Mouse (Mus musculus) 3134 (cell line): ENCODE measurements around the gene Fbxo27.
A peak's percentile ranks its signal among the peaks of the same experiment; 100 is the strongest.
"Not testable (repeated sequence)": the region's sequence is repeated elsewhere in the genome, so short reads cannot be mapped to it uniquely, and the experiment has no call there.

Experiments
- DNase-seq: peaks from one replicate; pipeline ENCODE4 v3.0.0-alpha.2; 2011; ENCODE audit warnings: low spot score; ENCODE audit not compliant: insufficient read length; ENCODE audit errors: extremely low read depth

Gene Fbxo27

GRCm38 (mm10) chr7:28701306-28701705 lies 8.7 kb downstream of the Fbxo27 start:
- DNase-seq = not testable (repeated sequence)

GRCm38 (mm10) chr7:28702601-28703143 lies 10.0 kb downstream of the Fbxo27 start:
- no peak for DNase-seq

- no peak for DNase-seq
Measured at GRCm38 (mm10) chr7:28709454-28709853, 16.8 kb downstream of the Fbxo27 start.

- DNase-seq = no peak
Measured at GRCm38 (mm10) chr7:28710962-28711361, 18.3 kb downstream of the Fbxo27 start.

GRCm38 (mm10) chr7:28714667-28715066 lies 22.0 kb downstream of the Fbxo27 start:
- DNase-seq = no peak

GRCm38 (mm10) chr7:28715598-28715997 lies 22.9 kb downstream of the Fbxo27 start:
- no peak for DNase-seq

- peak; percentile 82 for DNase-seq
Measured at GRCm38 (mm10) chr7:28716590-28717281, 24.1 kb downstream of the Fbxo27 start, which contains the start of gene Fbxo17. TSS of gene Fbxo17 (plus strand) at chr7:28716804.

GRCm38 (mm10) chr7:28717726-28718125 lies 25.1 kb downstream of the Fbxo27 start:
- DNase-seq = no peak

- DNase-seq = no peak
Measured at GRCm38 (mm10) chr7:28719159-28719558, 26.5 kb downstream of the Fbxo27 start.

- no peak for DNase-seq
Measured at GRCm38 (mm10) chr7:28719650-28720049, 27.0 kb downstream of the Fbxo27 start.

GRCm38 (mm10) chr7:28720753-28721537 lies 28.3 kb downstream of the Fbxo27 start:
- DNase-seq = no peak

GRCm38 (mm10) chr7:28722079-28722478 lies 29.4 kb downstream of the Fbxo27 start:
- no peak for DNase-seq

GRCm38 (mm10) chr7:28724613-28725012 lies 32.0 kb downstream of the Fbxo27 start:
- no peak for DNase-seq

GRCm38 (mm10) chr7:28726600-28726999 lies 34.0 kb downstream of the Fbxo27 start:
- peak; percentile 72 for DNase-seq

GRCm38 (mm10) chr7:28727649-28728340 lies 35.1 kb downstream of the Fbxo27 start:
- DNase-seq = peak; percentile 35

- no peak for DNase-seq
Measured at GRCm38 (mm10) chr7:28732341-28733142, 39.9 kb downstream of the Fbxo27 start.

GRCm38 (mm10) chr7:28733211-28733610 lies 40.6 kb downstream of the Fbxo27 start:
- no peak for DNase-seq

GRCm38 (mm10) chr7:28735701-28736100 lies 43.1 kb downstream of the Fbxo27 start:
- no peak for DNase-seq

- DNase-seq = no peak
Measured at GRCm38 (mm10) chr7:28739829-28740228, 47.2 kb downstream of the Fbxo27 start.

GRCm38 (mm10) chr7:28740949-28741348 lies 48.3 kb downstream of the Fbxo27 start:
- DNase-seq = no peak
